Mouse (Mus musculus) liver, postnatal 0 days (tissue): ENCODE data around the gene Isyna1.

Source experiments
- CTCF ChIP-seq: sonication (generic); IDR thresholded peaks from 2 replicates; pipeline ENCODE4 v1.5.1; 2016; ENCODE audit warnings: antibody characterized with exemption, low read depth
- EP300 ChIP-seq: IDR thresholded peaks from 2 replicates; pipeline ENCODE4 v1.6.1; 2016; ENCODE audit warnings: antibody characterized with exemption, low read depth, mild to moderate bottlenecking

GRCm38 (mm10) chr8:70602139-70602811 lies 8.1 kb downstream of the Isyna1 start:
- TF ChIP-seq EP300: no peak
- no peak for TF ChIP-seq CTCF
